Mouse (Mus musculus) heart, postnatal 0 days (tissue): ENCODE data around the gene Myg1.
A peak's percentile ranks its signal among the peaks of the same experiment; 100 is the strongest.

ENCODE experiments used
- CTCF ChIP-seq: IDR thresholded peaks from 2 replicates; pipeline ENCODE4 v1.5.1; 2016; ENCODE audit warnings: antibody characterized with exemption, control low read depth, low read depth
- EP300 ChIP-seq: IDR thresholded peaks from 2 replicates; pipeline ENCODE4 v1.6.1; 2016; ENCODE audit warnings: antibody characterized with exemption, low read depth

DNA sequence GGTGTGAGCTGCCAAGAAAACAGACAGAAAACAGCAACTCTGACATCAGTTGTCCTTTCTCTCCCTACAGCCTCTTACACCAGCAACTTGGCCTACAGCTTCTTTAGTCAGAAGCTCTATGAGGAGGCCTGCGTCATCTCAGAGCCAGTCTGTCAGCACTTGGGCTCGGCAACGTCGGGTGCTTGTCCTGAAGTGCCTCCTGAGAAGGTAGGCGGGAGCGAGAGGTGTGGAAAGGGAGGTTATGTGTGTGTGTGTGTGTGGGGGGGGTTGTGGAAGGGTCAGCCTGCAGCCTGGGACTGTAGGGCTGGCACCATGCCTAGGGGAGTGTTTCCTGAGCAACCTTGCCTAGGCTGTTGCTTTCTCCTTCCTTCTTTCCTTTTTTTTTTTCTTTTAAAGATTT, 29.0 kb upstream of the Myg1 start:
- TF ChIP-seq CTCF (0 out of 2 replicates have a peak, but pooled peaks have one; percentile 1), EP300 (no peak)
